Mouse (Mus musculus) heart, postnatal 0 days (tissue): Measurements from ENCODE around the gene Helb.
A peak's percentile ranks its signal among the peaks of the same experiment; 100 is the strongest.

Experiments used
- CTCF ChIP-seq: IDR thresholded peaks from 2 replicates; pipeline ENCODE4 v1.5.1; 2016; ENCODE audit warnings: antibody characterized with exemption, control low read depth, low read depth
- EP300 ChIP-seq: IDR thresholded peaks from 2 replicates; pipeline ENCODE4 v1.6.1; 2016; ENCODE audit warnings: antibody characterized with exemption, low read depth

DNA sequence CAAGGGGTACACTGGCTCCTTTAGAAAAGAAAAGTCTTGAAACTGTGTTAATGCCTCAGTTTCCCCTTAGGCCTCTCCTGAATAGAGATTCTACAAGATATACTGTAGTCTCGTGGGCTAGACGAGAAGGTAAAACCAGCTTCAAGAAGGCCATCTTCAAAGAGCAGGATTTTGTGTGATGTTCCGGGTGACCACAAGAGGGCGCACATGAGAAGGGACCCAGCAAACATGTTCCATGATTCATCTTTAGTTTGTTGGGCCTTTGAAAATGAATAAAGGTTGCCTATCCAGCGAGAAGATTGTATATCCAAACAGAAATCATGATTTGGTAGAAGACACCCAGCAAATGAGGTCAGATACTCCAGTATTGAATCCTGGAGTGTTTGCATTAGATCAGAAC is 48.4 kb downstream of the Helb start:
- TF ChIP-seq CTCF (peak; percentile 84), EP300 (no peak)
